Mouse (Mus musculus) adipose tissue, adult 10 weeks (tissue): ENCODE measurements around the gene Olfr10. TPM values are rescaled to one million over a fixed set of nuclear protein-coding genes. Genes with fewer than 3 reads are reported as not detected.

Experiments
- polyA plus RNA-seq: library from polyadenylated mRNA; stranded (reverse); fragments of 350-450 nt; fragmentation: Illumina TruSeq; extraction: RNeasy Lipid Tissue Mini Kit (QIAGEN cat#74804); gene quantifications from one replicate; pipeline ENCODE4 v1.2.3, GENCODE M21; 2014; ENCODE audit warnings: low read depth, low replicate concordance

Olfr10 gene
- not detected for polyA plus RNA-seq

GRCm38 (mm10) chr11:49304441-49304840, at the start of gene Olfr10:
Gene Olfr10, plus strand, starts transcription at chr11:49304741.

DNA sequence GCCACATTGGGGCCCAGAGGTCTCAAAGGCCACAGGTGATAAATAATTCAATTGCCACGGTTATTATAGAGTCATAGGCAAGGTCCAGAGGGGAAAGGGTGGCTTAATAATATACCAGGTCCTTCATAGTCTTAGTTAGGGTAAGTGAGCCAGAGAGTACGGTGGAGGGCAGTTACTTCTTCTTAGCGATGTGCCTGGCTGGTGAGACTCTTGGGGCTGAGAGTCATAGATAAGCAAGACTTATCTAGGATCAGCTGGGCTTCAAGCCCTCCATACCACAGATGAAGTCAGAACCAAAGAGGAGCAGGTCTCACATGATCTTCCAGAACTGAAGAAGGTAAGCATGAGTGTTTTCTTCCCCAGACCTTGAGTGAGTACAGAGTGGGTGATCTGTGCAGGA, 26.3 kb upstream of the Olfr10 start, which contains the start of gene Olfr1393:
Gene Olfr1393 (plus strand): TSS at position 83 of the 400 bp plus-strand sequence.

GRCm38 (mm10) chr11:49284982-49285381, 19.6 kb upstream of the Olfr10 start, which contains the start of gene Olfr1392:
Gene Olfr1392, plus strand, starts transcription at chr11:49285282.

DNA sequence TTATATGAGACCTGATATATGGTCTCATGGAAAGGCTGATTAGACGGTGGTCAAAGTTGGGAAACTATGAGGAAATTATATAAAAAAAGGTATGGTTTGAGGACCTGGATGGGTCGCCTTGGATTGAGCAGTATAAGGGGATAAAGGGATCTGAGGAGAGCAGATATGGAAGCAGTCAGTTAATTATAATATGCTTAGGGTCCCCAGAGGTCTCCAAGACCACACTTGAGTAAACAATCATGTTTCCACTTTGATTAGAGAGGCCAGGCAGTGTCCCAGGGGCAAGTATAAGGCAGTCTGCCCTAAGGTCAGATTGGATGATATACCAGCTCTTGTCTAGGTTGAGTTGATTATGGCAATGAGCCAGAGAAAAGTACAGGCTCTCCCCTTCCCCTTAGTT, 17.9 kb downstream of the Olfr10 start, which contains the start of gene Olfr1391:
Gene Olfr1391 (plus strand): TSS at position 301 of the 400 bp plus-strand sequence.

DNA sequence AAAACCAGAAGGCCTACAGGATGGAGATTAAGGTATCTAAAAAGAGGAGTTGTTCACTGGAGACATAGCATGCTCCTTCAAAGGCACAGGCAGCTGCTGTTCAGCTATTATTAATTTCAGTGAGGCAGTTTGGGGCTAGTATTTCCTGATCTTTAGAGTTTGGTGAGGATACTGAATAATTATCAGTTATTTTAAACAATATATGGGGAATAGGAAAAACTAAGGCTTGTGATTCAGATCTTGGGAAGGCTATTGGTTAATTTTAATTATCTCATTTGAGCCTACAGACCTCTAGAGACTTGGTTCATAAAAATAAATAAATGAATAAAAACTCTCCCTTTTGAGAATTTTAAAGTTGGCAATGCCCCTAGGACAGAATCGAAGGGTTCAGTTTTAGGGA, 30.3 kb downstream of the Olfr10 start, which contains the start of gene Olfr1390:
Gene Olfr1390 (plus strand): TSS at position 301 of the 400 bp plus-strand sequence.

Other genes with a start within 250 kb of the Olfr10 start
- gene Tgtp2, start 240.5 kb upstream of the Olfr10 start, polyA plus RNA-seq, result 14.4 TPM
- 10.8 TPM for gene Ifi47, start 228.2 kb upstream of the Olfr10 start, polyA plus RNA-seq
- gene Olfr1396, start 189.9 kb upstream of the Olfr10 start, polyA plus RNA-seq, result 0.45 TPM
- gene Olfr1395, start 162.5 kb upstream of the Olfr10 start, polyA plus RNA-seq, result not detected
- gene Olfr1394, start 150.4 kb upstream of the Olfr10 start, polyA plus RNA-seq, result not detected
- gene Btnl9, start 117.6 kb upstream of the Olfr10 start, polyA plus RNA-seq, result 21.1 TPM
- 16.9 TPM for gene Zfp62, start 101.4 kb upstream of the Olfr10 start, polyA plus RNA-seq
- 47.8 TPM for gene Mgat1, start 60.5 kb upstream of the Olfr10 start, polyA plus RNA-seq
- 0.10 TPM for gene Olfr1393, start 26.4 kb upstream of the Olfr10 start, polyA plus RNA-seq
- gene Olfr1392, start 19.5 kb upstream of the Olfr10 start, polyA plus RNA-seq, result 0.11 TPM
- not detected for gene Olfr1391, start 18.0 kb downstream of the Olfr10 start, polyA plus RNA-seq
- not detected for gene Olfr1390, start 30.4 kb downstream of the Olfr10 start, polyA plus RNA-seq
- not detected for gene Olfr1389, start 118.3 kb downstream of the Olfr10 start, polyA plus RNA-seq
- gene Olfr1388, start 131.9 kb downstream of the Olfr10 start, polyA plus RNA-seq, result 0.10 TPM
- gene Olfr1387, start 150.6 kb downstream of the Olfr10 start, polyA plus RNA-seq, result not detected
- gene Olfr1386, start 160.3 kb downstream of the Olfr10 start, polyA plus RNA-seq, result not detected
- gene Olfr1385, start 184.3 kb downstream of the Olfr10 start, polyA plus RNA-seq, result not detected
- not detected for gene Olfr1384, start 202.0 kb downstream of the Olfr10 start, polyA plus RNA-seq
- not detected for gene Olfr1383, start 214.9 kb downstream of the Olfr10 start, polyA plus RNA-seq
- gene Olfr1382, start 223.5 kb downstream of the Olfr10 start, polyA plus RNA-seq, result not detected
- gene Olfr1381, start 238.7 kb downstream of the Olfr10 start, polyA plus RNA-seq, result not detected